Mouse (Mus musculus) urinary bladder, postnatal 25 days (tissue): ENCODE data around the gene Trappc6b.
A peak's percentile ranks its signal among the peaks of the same experiment; 100 is the strongest.

ENCODE experiments used
- DNase-seq: peaks from one replicate; pipeline ENCODE4 v3.0.0; 2022; ENCODE audit warnings: low spot score

Trappc6b gene

DNA sequence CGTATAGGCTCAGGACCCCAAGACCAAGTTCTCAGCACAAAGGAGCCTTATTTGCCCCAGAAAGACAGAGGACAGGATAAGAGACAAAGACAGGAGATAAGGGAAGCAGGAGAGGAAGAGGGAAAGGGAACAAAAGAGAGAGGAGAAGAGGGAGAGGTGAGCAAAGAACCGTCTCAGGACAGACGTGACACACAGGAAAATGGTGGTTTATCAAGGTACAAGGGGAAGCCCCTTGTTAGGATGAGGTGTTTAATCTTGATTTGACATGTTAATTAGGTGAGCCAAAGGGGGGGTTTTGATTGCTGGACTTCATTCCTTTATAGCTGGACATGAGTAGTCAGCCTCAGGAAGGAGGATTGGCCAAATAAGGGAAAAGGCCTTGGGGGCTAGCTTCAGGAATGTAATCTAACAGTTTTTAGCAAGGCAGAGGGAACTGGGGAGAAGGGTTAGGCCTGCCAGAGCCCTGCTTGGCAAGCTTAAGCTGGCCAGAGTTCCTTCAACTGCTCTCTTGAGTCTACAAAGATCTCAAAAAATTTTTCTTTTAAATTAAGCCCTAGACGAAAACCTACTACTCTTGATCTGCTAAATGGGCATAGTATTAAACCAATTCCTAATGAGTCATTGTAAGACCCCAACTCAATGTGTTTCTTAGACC lies 5.9 kb downstream of the Trappc6b start:
- no peak for DNase-seq

DNA sequence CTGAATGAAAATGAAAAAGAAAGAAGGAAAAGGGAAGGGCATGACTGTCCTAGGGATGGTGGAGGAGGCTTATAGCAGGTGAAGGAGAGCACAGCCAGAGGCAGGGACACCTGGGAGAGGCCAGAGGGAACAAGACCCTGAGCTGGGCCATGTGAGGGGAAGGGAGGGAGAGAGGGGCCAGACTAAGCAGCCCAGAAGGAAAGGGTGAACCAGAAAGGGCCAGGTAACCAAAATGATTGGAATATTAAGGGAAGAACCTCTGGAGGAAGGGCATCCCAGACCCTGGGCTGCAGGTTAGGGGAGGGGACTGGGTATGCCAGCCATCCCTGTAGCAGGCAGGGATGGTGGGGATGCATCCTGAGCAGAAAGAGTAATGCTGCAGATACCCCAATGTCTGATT lies 7.3 kb downstream of the Trappc6b start:
- DNase-seq: no peak

DNA sequence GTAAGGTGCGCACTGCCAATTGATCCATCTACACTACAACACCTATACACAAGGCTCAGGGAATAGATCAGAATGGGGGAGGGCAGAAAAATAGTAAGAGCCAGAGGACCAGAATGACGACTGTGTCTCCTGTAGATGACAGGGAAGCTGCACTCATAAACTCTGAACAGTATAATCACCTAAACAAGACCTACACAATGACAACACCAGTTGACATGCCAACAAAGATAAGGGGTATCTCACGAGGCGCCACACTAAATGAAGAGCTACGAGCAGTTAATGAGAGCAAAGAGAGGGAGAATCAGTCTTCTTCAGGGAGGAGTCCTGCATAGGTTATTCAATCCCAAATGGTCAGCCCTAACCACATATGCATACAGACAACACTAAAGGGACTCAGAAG lies 8.1 kb downstream of the Trappc6b start:
- no peak for DNase-seq

DNA sequence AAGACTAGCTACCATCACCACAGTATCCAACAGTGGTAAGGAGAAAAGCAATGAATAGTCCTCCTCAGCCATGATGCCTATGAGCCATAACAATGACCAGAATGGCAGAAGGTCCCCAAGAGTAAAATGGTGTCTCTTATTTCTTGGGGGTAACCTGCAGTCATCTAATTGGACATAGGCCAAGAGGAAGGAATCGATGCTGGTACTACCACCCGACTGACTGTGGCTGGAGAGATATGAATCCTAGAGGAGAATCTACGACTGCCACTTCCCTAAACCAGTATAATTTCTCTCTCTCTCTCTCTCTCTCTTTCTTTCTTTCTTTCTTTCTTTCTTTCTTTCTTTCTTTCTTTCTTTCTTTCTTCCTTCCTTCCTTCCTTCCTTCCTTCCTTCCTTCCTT lies 8.8 kb downstream of the Trappc6b start:
- DNase-seq: no peak

DNA sequence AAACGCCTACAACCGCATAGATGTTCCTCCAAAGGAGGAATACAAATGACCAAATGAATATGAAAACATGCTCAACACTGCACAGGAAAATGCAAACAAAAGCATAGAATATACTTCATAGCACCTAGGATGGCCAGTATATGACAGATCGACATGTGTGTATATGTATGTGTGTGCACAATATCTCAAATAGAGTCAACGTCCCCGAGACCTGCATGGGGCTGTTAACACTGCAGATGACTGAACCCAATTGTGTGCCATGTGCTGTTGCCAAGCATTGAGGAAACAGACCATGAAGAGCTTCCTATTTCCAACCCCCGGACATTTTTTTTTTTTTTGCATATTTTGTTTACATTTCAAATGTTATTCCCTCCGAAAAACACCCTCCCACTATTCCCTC lies 20.4 kb downstream of the Trappc6b start:
- no peak for DNase-seq

DNA sequence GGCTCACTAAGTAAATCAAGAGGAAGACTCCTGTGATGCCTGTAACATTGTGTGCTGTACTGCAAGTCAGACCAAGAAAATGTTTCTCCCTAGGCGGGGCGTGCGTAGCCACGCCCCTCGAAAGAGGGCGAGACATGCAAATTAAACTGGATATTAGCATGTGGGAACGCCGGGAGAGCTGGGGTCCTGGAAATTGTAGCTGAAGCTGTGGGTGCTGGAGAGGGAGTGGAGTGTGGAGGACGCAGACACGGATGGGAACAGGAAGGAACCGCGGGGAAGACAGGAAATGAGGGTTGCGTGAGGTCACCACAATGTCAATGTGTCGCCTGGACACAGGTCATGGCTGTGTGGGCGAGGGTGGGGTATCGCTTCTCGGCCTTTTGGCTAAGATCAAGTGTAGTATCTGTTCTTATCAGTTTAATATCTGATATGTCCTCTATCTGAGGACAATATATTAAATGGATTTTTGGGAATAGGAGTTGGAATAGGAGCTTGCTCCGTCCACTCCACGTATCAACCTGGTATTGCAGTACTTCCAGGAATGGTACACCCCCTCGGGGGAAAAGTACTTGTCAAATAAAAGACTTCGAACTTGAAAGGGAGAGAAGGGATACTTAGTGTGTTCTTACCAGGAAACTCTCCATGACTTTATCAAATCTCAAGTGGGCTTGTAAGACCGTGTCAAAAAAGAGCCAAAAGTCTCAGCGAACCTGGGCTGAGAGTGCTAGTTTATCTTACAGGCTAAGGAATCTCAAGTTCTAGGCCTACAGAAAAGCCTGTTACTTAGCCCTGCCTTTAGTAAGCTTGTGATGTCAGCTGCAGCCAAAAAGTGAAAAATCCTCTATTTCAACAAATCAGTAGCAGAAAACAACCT lies 21.1 kb downstream of the Trappc6b start:
- DNase-seq: peak; percentile 19

DNA sequence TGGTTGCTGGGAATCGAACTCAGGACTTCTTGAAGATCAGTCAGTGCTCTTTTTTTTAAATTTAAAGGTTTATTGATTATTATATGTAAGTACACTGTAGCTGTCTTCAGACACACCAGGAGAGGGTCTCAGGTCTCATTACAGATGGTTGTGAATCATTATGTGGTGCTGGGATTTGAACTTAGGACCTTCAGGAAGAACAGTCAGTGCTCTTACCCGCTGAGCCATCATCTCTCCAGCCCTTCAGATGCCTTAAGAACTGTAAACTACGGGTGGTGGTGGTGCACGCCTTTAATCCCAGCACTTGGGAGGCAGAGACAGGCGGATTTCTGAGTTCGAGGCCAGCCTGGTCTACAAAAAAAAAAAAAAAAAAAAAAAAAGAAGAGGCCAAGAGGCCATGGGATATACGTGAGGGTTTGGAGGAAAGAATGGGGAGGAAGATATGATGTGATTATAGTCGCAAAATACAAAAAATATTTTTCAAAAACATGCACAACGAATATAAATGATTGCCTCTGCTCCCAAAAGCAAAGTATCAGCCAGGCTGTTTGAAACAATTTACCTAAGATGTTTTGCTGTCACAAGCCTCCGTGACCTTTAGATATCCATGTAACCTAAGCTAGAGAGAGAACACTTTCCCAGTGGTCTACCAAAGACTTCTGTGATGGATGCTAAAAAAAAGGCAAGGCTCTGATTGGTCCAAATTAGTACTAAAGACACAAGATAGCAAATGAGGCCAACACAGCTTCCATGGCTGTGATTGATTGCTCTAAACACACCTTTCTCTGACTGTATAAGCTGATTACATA lies 21.9 kb downstream of the Trappc6b start:
- no peak for DNase-seq

DNA sequence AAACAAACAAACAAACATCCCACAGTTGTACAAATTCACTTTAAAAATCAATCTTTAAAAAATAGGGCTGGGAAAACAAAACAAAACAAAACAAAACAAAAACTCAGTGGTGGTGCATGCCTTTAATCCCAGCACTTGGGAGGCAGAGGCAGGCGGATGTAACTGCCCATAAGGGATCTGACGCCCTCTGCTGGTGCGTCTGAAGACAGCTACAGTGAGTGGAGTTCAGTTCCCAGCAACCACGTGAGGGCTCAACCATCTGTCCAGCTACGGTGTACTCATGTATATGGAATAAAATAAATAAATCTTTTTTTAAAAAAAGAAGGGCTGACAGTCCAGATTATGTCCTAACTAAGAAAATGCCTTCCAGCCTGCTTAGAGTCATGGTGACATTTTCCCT lies 29.2 kb downstream of the Trappc6b start:
- no peak for DNase-seq

DNA sequence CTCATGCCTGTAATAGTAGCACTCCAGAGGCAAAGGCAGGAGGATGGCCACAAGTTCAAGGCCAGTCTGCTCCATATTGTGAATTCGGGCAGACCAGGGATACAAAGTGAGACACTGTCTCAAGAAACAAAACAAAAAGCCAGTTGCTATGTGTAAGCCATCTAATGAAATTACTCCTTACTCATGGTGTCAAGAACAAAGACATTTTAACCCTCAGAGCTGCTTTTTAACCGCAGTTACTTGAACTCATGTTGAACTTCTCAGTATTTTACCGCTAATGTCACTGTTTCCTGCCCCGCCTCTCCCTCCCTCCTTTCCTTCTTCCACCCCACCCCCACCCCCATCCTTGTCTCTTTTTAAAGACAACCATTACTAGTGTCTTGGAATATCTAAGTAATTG lies 40.0 kb downstream of the Trappc6b start:
- no peak for DNase-seq

DNA sequence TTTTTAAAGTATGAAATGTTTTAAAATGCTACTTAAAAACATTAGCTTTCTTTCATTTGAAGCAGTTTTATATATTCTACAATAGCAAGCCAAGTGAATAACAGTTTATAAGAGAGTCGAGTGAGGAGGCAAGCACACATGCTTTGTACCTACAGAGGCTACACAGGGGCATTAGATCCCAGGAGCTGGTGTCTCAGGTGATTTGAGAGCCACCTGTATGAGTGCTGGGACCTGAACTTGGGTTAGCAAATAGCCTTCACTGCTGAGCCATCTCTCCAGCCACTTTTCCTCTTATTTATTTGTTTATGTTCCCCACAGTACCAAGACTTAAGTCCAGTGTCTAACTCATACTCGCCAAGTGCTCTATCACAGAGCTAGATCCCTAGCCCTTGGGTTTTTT lies 41.4 kb downstream of the Trappc6b start:
- DNase-seq: no peak

DNA sequence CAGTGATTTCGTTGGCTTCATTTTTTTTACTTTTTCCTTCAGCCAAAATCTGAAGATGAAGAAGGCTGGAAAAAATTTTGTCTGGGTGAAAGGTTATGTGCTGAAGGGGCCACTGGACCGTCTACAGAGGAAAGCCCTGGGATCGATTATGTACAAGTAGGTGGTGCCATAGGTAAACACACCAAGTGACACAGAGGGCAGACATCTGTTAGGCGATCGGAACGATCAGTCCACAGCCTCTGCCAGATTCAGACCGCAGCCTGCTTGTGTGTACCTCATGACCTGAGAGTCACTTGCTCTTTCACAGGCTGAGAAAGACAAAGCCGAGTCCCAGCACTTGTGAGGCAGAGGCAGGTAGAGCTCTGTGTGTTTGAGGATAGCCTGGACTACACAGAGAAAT lies 43.3 kb downstream of the Trappc6b start:
- DNase-seq: no peak

DNA sequence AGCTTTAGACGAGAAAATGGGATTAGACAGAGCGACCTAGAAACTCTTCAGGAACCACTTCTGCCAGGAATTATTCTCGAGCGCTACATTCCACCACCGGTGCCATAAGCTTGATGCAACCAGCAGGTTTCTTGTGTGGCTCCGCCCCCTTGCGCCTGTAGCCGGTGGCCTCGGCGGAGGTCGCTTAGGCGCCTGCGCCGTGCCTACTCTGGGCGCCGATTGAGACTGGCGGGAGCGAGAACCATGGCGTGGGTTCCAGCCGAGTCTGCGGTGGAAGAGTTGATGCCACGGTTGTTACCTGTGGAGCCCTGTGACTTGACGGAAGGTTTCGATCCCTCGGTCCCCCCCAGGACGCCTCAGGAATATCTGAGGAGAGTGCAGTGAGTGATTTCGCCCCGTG lies 48.0 kb downstream of the Trappc6b start, which contains the start of gene Gemin2:
Gene Gemin2 (plus strand): TSS at position 160 of the 400 bp plus-strand sequence.
- peak; percentile 84 for DNase-seq

DNA sequence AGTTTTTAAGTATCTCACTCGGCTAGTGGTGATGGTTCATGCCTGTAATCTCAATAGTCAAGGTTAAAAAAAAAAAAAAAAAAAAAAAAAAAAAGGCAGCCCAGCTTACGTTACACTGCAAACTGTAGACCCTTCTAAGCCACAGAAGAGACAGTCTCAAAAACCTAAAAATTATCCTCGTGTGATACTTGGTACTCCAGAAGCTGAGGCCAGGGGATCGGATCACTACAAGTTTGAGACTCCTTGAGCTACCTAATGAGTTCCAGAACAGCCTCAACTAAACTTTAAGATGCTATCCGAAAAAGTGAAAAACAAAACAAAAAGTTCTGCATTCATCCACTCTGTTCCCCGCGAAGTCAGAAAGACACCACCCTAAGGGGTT lies 48.6 kb downstream of the Trappc6b start:
- DNase-seq: no peak

DNA sequence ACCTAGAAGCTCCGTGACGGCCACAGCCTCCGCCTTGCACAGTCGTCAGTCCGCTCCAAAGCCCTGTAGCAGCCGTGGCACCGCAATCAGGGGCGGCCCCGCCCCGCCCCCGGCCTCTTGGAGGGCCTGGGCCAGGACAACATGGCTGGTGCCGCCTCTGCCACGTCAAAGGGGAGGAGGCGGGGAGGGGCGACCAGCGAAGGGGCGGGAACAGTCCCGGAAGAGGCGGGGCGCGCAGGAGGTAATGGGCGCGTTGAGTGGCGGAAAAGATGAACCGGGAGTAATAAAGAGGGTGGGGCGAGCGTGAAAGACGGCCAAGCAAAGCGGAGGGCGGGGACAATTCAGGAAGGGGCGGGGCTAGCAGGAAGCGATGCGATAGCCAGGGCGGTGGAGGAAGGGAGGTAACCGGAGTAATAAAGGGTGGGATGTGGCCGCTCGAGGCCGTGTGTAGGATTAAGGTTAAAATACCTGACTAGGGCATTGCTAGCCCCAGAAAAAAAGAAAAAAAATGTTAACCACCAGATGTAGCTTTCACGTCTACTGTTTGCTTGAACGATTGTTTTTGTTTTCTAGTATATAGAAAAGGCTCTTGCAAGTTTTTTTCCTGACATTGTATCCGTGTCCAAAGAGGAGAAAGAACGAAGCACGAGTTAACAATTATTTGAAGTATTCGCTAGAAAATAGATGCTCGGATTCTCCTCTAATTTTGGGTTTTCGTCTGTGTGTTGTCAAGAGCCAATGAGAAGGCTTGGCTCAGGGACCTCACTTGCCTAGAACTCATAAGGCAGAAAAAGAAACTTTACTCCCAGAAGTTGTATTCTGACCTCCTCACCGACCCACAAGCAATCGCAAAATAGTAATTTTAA lies 49.2 kb downstream of the Trappc6b start, which contains the start of gene Sec23a:
Gene Sec23a (minus strand): TSS at position 174 of the 866 bp plus-strand sequence.
- DNase-seq: peak; percentile 96

DNA sequence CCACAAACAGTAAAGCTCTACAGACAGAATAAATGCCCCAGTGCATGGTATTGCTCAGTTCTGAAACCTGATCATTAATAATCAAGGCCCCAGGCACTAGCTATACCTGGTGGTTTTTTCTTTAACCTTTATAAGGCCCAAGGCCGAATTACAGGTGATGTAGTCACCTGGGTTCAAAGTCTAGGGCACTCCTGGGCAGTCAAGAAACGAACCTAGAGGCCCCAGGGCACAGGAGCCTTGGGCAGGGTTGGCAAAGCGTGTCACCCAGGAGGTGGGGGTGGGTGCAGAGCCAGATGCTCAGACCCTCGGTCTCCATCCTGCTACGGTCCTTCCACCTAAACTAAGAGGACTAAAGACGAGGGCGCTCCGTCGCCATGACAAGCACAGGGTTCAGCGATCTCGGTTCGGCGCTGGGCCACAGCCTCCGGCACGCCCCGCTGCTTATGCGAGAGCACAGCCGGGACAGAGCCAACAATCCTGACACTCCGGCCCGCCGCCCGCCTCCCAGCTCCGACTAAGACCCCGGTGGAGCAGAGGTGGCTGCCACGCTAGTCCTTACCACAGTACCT lies 49.9 kb downstream of the Trappc6b start:
- no peak for DNase-seq

DNA sequence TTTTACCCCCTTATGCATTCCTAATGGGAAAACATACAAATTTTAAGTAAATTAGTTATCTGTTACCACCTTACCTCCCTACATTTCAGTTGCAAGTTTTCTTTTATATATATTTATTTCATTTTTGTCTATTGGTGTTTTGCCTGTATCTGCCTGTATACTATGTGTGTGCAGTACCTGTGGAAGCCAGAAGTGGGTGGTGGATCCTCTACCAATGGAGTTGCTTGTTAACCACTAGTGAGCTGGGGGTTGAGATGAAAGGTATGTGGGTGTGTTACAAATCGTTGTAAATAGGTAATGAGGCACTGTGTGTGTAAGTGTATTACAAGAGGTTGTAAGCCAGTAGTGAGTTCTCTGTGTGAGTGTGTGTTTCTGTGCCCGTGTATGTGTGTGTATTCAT lies 50.8 kb downstream of the Trappc6b start:
- no peak for DNase-seq
